Mouse (Mus musculus): ENCODE measurements at regions not wholly inside any gene's neighbourhood (a gene's known extent, or its start where the extent isn't known, plus 50 kb on each side); places are given as distances from the start of the nearest gene placed in this dataset.

DNA sequence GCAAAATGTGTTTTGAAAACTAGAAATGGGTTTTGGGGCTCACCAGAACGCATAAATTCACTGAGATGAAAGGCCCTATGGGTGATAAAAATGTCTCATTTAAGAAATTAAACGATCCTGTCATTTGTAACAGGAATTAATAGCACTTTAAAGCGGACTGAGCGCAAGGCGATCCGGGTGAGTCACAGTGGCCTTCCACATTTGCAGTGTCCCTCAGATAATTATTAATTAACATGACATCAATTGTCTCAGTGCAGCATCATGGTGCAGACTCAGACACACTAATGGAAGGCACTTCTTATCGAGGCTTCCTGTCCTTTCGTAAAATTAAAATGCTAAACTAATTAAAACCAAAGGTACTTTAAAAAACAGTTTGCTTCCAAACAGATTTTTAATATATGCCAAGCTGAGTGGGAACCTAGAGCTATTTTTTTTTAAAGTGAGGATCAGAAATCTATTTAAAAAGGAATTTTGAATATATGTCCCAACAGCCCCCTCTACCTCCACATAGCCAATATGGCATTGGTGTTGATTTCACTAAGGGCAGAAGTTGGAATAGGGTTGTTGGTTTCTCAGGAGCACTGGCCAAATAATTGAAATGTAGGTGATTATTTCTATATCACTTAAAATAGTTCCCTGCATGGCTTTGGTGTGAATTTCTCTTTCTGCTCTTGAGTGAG lies 262.0 kb upstream of the Id2 start:
- in situ Hi-C loops (cut with MboI; ENCODE audit: low pct_unique_long_range_greater_than_20kb in 1 of 2, low sequenced_read_pairs in 2 of 2, unreplicated experiment in 1 of 2) = no loop called here

DNA sequence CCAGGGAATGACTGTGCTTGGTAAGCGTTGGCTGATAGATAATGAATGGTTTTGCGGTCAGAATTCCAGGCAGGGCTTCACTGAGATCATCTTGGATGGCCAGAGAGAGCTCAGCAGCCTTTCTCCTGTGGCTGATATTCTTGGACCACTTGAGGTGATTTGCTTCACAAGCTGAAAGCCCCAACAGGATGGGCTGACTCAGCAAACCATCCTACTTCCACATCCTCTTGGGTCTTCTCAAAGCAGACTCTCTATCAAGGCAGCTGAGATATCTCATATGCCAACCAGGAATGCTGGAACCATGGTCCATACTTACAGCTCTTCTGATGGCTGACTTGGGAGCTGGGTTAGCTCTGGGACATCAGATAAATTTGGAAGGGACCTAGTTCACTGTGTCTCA lies 259.8 kb upstream of the Id2 start:
- in situ Hi-C loops (cut with MboI; ENCODE audit: low pct_unique_long_range_greater_than_20kb in 1 of 2, low sequenced_read_pairs in 2 of 2, unreplicated experiment in 1 of 2) = no loop called here

DNA sequence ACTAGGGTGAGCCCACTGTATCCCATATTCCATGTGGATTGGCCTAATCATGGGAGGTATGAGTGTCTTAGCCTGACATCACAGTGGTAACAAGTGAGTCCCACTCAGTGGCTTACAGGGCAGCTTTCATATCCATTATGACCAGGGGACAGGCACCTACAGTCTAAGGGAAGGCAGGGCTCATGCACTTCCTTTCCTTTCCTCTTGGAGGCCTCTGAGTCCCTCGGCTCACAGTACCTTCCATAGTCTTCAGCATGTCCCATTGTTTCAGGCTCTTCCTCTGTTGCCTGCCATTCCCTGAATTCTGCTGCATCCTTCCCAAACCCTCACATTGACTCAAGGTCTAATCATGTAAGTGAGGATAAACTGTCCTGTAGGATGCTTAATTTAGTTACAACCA lies 258.3 kb upstream of the Id2 start:
- in situ Hi-C loops (cut with MboI; ENCODE audit: low pct_unique_long_range_greater_than_20kb in 1 of 2, low sequenced_read_pairs in 2 of 2, unreplicated experiment in 1 of 2) = no loop called here

- in situ Hi-C loops (cut with MboI; ENCODE audit: low pct_unique_long_range_greater_than_20kb in 1 of 2, low sequenced_read_pairs in 2 of 2, unreplicated experiment in 1 of 2) = no loop called here
Measured at GRCm38 (mm10) chr12:25353402-25353896, 256.5 kb upstream of the Id2 start.

- in situ Hi-C loops (cut with MboI; ENCODE audit: low pct_unique_long_range_greater_than_20kb in 1 of 2, low sequenced_read_pairs in 2 of 2, unreplicated experiment in 1 of 2) = no loop called here
Measured at GRCm38 (mm10) chr12:25352160-25352559, 255.2 kb upstream of the Id2 start.

- in situ Hi-C loops (cut with MboI; ENCODE audit: low pct_unique_long_range_greater_than_20kb in 1 of 2, low sequenced_read_pairs in 2 of 2, unreplicated experiment in 1 of 2) = no loop called here
Measured at GRCm38 (mm10) chr12:25344354-25344753, 247.4 kb upstream of the Id2 start.

DNA sequence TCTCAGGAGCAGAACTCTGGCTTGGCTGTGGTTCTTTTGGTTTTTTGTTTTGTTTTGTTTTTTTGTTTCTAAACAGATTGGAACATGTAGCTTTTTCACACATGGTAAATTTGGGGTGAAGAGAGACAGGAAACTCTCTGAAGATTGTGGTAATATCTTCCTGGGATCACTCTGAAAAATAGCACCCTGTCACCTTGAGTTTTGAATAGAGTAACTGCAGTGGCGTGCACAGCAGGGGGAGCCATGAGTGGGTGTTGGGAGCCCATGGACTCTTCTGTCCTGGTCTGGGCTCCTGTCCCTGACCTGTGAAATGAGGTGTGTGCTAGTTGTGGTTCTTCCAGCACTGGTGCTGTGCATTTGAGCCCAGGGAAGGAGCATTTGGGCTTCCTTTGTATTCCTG lies 241.8 kb upstream of the Id2 start:
- in situ Hi-C loops (cut with MboI; ENCODE audit: low pct_unique_long_range_greater_than_20kb in 1 of 2, low sequenced_read_pairs in 2 of 2, unreplicated experiment in 1 of 2) = no loop called here

- in situ Hi-C loops (cut with MboI; ENCODE audit: low pct_unique_long_range_greater_than_20kb in 1 of 2, low sequenced_read_pairs in 2 of 2, unreplicated experiment in 1 of 2) = no loop called here
Measured at GRCm38 (mm10) chr12:25335930-25336329, 239.0 kb upstream of the Id2 start.

DNA sequence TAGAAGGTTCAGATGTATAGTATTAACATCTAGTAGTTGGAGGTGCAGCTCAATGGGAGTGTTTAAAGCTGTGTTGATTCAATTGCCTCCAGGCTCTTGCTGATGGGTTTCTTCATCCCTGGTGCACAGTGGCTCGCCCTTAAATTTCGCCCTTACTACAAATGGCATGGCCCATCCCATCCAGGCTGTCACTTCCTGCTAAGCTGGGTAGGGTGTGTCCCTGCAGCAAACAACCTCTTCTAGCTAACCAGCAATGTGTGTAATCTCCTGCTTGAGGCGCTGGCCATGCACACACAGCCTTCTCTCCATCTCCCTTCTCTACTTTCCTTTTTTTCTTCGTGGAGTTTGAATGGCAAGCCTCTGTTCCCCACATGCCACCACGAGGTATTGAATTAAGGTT lies 238.1 kb upstream of the Id2 start:
- in situ Hi-C loops (cut with MboI; ENCODE audit: low pct_unique_long_range_greater_than_20kb in 1 of 2, low sequenced_read_pairs in 2 of 2, unreplicated experiment in 1 of 2) = no loop called here

DNA sequence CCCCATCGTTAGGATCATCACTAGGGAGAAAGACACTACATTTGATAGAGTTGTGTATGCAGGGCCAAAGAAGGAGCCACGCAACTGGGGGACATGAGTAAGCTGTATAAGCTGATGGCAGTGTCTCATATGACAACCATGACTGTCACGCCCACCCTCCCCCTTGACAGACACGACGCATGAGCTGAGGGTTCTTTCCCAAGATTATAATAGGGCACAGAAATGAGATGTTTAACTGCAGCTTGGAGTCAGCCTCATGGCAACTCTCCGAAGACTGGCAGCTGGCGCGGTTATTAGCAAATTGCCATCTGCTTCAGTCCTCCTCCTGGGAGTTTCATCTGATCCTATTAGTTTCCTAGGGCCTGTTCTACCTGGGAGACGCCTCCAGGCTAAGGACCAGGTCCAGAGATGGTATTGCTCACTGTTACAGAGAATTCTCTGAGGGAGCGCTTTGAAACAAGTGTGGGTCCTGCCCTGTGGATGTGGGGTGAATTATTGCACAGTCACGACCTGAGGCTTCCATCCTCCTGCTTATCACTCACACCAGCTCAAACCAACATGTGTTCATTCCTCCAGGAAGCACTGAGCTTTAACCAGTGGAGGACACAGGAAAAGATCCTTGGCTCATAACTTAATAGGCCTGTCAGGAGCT lies 235.6 kb upstream of the Id2 start:
- in situ Hi-C loops (cut with MboI; ENCODE audit: low pct_unique_long_range_greater_than_20kb in 1 of 2, low sequenced_read_pairs in 2 of 2, unreplicated experiment in 1 of 2) = no loop called here

DNA sequence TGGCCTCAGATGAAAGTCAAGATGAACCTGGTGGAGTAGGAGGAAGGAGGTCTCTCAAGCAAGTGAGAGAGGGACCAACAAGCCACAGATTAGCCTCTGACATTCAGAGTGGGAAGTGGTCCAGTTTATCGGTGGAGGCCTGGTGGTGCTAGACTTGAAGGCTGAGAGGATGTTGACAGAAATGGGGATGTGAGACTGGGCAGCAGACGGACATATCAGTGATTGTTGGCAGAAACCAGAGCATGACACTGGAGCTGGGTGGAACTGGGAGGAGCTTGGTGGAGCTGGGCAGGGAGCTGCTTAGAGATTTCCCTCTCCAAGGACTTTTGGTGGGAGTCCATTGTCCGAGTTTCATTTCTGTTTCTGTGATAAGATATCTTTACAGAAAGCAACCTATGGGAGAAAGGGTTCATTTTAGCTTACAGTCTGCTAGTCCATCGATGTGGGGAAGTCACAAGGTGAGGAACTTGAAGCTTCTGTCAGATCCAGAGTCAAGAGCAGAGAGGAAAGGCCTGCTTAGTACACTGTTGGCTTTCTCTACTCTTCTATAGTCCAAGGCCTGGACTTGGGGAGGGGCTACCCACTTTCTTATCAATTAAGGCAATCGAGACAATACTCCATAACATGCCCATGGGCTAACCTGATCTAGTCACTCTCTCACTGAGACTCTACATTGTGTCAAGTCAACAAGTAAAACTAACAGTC lies 233.2 kb upstream of the Id2 start:
- in situ Hi-C loops (cut with MboI; ENCODE audit: low pct_unique_long_range_greater_than_20kb in 1 of 2, low sequenced_read_pairs in 2 of 2, unreplicated experiment in 1 of 2) = no loop called here

DNA sequence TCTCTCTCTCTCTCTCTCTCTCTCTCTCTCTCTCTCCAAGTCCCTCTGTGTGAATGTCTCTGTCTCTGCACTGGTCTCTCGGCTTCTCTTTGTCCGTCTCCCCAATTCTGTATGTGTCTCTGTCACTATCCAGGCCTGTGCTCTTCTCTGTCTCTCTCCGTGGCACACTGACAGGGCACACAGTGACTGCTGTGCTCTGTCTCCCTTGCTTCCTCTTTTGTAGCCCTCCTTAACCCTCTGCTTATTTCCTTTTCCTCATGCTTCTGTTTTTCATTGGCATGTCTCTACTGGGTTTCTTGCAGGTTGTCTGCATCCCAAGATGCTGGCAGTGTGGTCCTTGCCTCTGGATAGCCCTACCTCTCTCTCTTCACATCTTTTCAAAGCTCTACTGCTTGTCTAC lies 229.0 kb upstream of the Id2 start:
- in situ Hi-C loops (cut with MboI; ENCODE audit: low pct_unique_long_range_greater_than_20kb in 1 of 2, low sequenced_read_pairs in 2 of 2, unreplicated experiment in 1 of 2) = no loop called here

- in situ Hi-C loops (cut with MboI; ENCODE audit: low pct_unique_long_range_greater_than_20kb in 1 of 2, low sequenced_read_pairs in 2 of 2, unreplicated experiment in 1 of 2) = no loop called here
Measured at GRCm38 (mm10) chr12:25323171-25323570, 226.2 kb upstream of the Id2 start.

GRCm38 (mm10) chr12:25320262-25320767 lies 223.4 kb upstream of the Id2 start:
- in situ Hi-C loops (cut with MboI; ENCODE audit: low pct_unique_long_range_greater_than_20kb in 1 of 2, low sequenced_read_pairs in 2 of 2, unreplicated experiment in 1 of 2) = no loop called here

- in situ Hi-C loops (cut with MboI; ENCODE audit: low pct_unique_long_range_greater_than_20kb in 1 of 2, low sequenced_read_pairs in 2 of 2, unreplicated experiment in 1 of 2) = no loop called here
Measured at GRCm38 (mm10) chr12:25319846-25320245, 222.9 kb upstream of the Id2 start.

GRCm38 (mm10) chr12:25318072-25318671 lies 221.2 kb upstream of the Id2 start:
- in situ Hi-C loops (cut with MboI; ENCODE audit: low pct_unique_long_range_greater_than_20kb in 1 of 2, low sequenced_read_pairs in 2 of 2, unreplicated experiment in 1 of 2) = no loop called here

GRCm38 (mm10) chr12:25315969-25316368 lies 219.0 kb upstream of the Id2 start:
- in situ Hi-C loops (cut with MboI; ENCODE audit: low pct_unique_long_range_greater_than_20kb in 1 of 2, low sequenced_read_pairs in 2 of 2, unreplicated experiment in 1 of 2) = no loop called here

GRCm38 (mm10) chr12:25313212-25313611 lies 216.3 kb upstream of the Id2 start:
- in situ Hi-C loops (cut with MboI; ENCODE audit: low pct_unique_long_range_greater_than_20kb in 1 of 2, low sequenced_read_pairs in 2 of 2, unreplicated experiment in 1 of 2) = no loop called here

- in situ Hi-C loops (cut with MboI; ENCODE audit: low pct_unique_long_range_greater_than_20kb in 1 of 2, low sequenced_read_pairs in 2 of 2, unreplicated experiment in 1 of 2) = no loop called here
Measured at GRCm38 (mm10) chr12:25312390-25312789, 215.4 kb upstream of the Id2 start.
